Mouse (Mus musculus): ENCODE measurements at regions not wholly inside any gene's neighbourhood (a gene's known extent, or its start where the extent isn't known, plus 50 kb on each side); places are given as distances from the start of the nearest gene placed in this dataset.

DNA sequence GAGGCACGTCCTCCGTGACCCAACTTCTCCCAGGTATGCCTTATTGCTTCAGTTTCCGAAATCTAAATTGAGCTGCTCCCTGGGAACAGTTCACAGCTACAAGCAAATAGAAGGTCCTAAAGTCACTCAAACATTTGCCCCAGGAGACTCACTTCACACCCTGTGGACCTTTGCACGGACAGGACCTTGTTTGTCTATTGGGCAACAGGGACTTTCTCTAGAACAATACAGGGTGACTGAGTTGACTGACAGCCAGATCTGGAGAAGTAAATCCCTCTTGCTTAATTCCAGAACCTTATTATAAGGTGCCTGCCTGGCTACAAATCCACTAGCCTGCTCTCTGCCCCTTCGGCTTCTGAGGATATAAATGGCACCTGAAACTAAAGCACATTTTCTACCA, 220.5 kb upstream of the Irx4 start:
- TF ChIP-seq POLR2A (IDR thresholded peaks at IDR 0.05; ENCODE audit: control insufficient read depth, extremely low read depth, insufficient read depth, low read length, poor library complexity) (no peak), CTCF (IDR thresholded peaks at IDR 0.05; ENCODE audit: borderline replicate concordance, control insufficient read depth, extremely low read depth, insufficient read depth, low read length, poor library complexity) (no peak)
